Mouse (Mus musculus) testis, adult 2 months (tissue): Measurements from ENCODE around the gene Csnk2a1. TPM values are rescaled to one million over a fixed set of nuclear protein-coding genes. Genes with fewer than 3 reads are reported as not detected.
A peak's percentile ranks its signal among the peaks of the same experiment; 100 is the strongest.

ENCODE experiments used
- H3K27ac ChIP-seq: fragments of 200-500 bp; 2 replicates; pipeline ENCODE4 v1.5.1; 2012; ENCODE audit warnings: low read depth, low read length; ENCODE audit not compliant: control insufficient read depth, insufficient read depth
- H3K27me3 ChIP-seq: fragments of 200-500 bp; 2 replicates; pipeline ENCODE4 v1.6.1; 2012; ENCODE audit warnings: mild to moderate bottlenecking, low read length, moderate library complexity; ENCODE audit not compliant: control insufficient read depth, insufficient read depth
- H3K36me3 ChIP-seq: fragments of 200-500 bp; 2 replicates; pipeline ENCODE4 v1.6.1; 2012; ENCODE audit warnings: mild to moderate bottlenecking, low read length; ENCODE audit not compliant: control insufficient read depth, insufficient read depth
- H3K4me1 ChIP-seq: fragments of 200-500 bp; 2 replicates; pipeline ENCODE4 v1.6.1; 2012; ENCODE audit warnings: low read length; ENCODE audit not compliant: control insufficient read depth, insufficient read depth
- H3K4me3 ChIP-seq: fragments of 200-500 bp; 2 replicates; pipeline ENCODE4 v1.5.1; 2012; ENCODE audit warnings: low read depth, mild to moderate bottlenecking, low read length, moderate library complexity, mixed read lengths; ENCODE audit not compliant: control insufficient read depth
- CTCF ChIP-seq: fragments of 200-500 bp; IDR thresholded peaks from 2 replicates; pipeline ENCODE4 v1.5.1; 2012; ENCODE audit warnings: low read depth, mild to moderate bottlenecking, inconsistent platforms, low read length, moderate library complexity; ENCODE audit not compliant: control insufficient read depth, insufficient read depth, insufficient replicate concordance
- POLR2A ChIP-seq: fragments of 200-500 bp; IDR thresholded peaks from 2 replicates; pipeline ENCODE4 v1.6.1; 2012; ENCODE audit warnings: low read depth, mild to moderate bottlenecking, inconsistent platforms, low read length, moderate library complexity; ENCODE audit not compliant: control insufficient read depth
- polyA plus RNA-seq: library from polyadenylated mRNA; depleted of rRNA; stranded (reverse); fragments of >200 nt; gene quantifications from 2 replicates; pipeline ENCODE4 v1.2.3, GENCODE M21; 2012; rRNA removed

The Csnk2a1 gene
- 7.2 and 10.3 TPM in 2 replicates for polyA plus RNA-seq

GRCm38 (mm10) chr2:152226248-152227050 lies at the start of gene Csnk2a1:
TSS of gene Csnk2a1 (plus strand) at chr2:152226839.
- H3K4me1 ChIP-seq = peaks cover 6% of the 10 kb centered on the region; the same call in 1 of the 2 replicates
- H3K36me3 ChIP-seq = no peaks in the 10 kb centered on the region
- H3K4me3 ChIP-seq = peak within 1 kb of the TSS; percentile 100
- TF ChIP-seq CTCF (no peak), POLR2A (peak; percentile 70)
- H3K27me3 ChIP-seq = no peaks in the 10 kb centered on the region
- H3K27ac ChIP-seq = peak within 1 kb of the TSS; percentile 99

GRCm38 (mm10) chr2:152177162-152177805 lies 49.4 kb upstream of the Csnk2a1 start:
- TF ChIP-seq POLR2A = no peak
- TF ChIP-seq CTCF = no peak
- H3K4me3 ChIP-seq = peak overlapping the region; percentile 15
- peaks cover 7% of the 10 kb centered on the region for H3K4me1 ChIP-seq
- no peaks in the 10 kb centered on the region for H3K36me3 ChIP-seq
- no peak overlapping the region for H3K27ac ChIP-seq
- H3K27me3 ChIP-seq = no peaks in the 10 kb centered on the region

DNA sequence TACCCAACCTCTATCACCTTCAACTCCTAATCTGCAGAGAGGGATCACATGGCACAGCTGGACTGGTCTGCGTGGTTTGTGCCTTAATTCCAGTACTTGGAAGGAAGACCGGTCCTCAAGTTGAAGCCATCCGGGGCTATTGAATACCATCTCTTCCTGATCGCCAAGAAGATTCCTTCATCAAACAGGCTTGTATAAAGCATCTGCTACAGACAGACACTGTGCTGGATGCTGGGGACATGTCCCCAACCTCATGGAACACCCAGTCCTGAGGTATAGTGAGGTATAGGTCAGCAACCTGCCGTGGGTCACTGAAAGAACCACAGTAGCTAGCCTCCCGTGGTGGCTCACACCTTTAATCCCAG lies 48.9 kb upstream of the Csnk2a1 start:
- peaks cover 7% of the 10 kb centered on the region for H3K4me1 ChIP-seq
- H3K36me3 ChIP-seq = no peaks in the 10 kb centered on the region
- TF ChIP-seq POLR2A (no peak), CTCF (no peak)
- H3K27ac ChIP-seq = no peak overlapping the region
- H3K4me3 ChIP-seq = no peak overlapping the region
- H3K27me3 ChIP-seq = no peaks in the 10 kb centered on the region

DNA sequence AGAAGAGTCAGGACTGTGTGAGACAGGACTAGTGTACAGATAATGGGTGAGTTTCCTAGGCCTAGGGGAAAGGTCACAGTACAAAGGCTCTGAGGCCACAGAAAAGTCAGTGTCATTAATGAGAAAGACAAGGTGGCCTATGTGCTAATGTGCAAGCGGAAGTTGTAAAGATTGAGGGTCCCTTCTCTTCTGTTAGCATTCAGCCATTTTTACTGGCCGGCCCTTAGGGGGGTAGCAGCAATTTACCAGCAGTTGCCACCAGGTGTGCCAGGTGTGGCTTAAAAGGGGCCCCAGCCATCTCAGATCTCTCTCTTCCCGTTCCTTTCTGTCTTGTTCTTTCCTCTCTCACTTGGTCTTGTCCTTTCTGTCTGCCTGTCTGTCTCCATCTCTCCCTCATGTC lies 48.3 kb upstream of the Csnk2a1 start:
- Histone ChIP-seq H3K4me1 (peaks cover 7% of the 10 kb centered on the region), H3K4me3 (no peak overlapping the region), H3K27me3 (no peaks in the 10 kb centered on the region), H3K36me3 (no peaks in the 10 kb centered on the region), H3K27ac (no peak overlapping the region)
- TF ChIP-seq POLR2A (no peak), CTCF (no peak)

- H3K27me3 ChIP-seq = no peaks in the 10 kb centered on the region
- TF ChIP-seq POLR2A (no peak), CTCF (no peak)
- peaks cover 7% of the 10 kb centered on the region for H3K4me1 ChIP-seq
- no peak overlapping the region for H3K4me3 ChIP-seq
- no peaks in the 10 kb centered on the region for H3K36me3 ChIP-seq
- H3K27ac ChIP-seq = no peak overlapping the region
These were observed 47.3 kb upstream of the Csnk2a1 start for GRCm38 (mm10) chr2:152179301-152179700.

GRCm38 (mm10) chr2:152180323-152180722 lies 46.3 kb upstream of the Csnk2a1 start:
- H3K4me3 ChIP-seq = no peak overlapping the region

DNA sequence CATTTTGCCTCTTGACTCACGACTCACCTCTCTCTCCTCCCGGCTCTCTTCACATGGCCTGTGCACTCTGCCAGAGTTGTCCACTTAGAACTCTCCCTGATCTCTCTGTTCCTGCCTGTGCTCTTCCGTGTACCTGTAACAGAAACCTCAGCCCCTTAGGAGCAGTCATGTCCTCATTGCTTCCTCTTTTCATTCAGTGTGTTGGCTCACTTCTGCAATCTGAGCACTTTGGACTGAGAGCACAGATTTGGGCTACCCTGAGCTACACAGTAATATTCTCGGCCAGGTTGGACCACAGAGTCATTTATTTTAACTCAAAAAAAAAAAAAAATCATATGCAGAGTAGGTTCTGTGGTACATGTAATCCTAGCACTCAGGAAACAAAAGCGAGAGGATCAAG lies 39.5 kb upstream of the Csnk2a1 start:
- no peak overlapping the region for H3K27ac ChIP-seq
- no peak overlapping the region for H3K4me3 ChIP-seq
- no peaks in the 10 kb centered on the region for H3K36me3 ChIP-seq
- no peaks in the 10 kb centered on the region for H3K4me1 ChIP-seq
- no peaks in the 10 kb centered on the region for H3K27me3 ChIP-seq
- TF ChIP-seq POLR2A = no peak

More at GRCm38 (mm10) chr2:152180323-152180722, 46.3 kb upstream of the Csnk2a1 start:
- H3K27me3 ChIP-seq = no peaks in the 10 kb centered on the region
- peaks cover 7% of the 10 kb centered on the region for H3K4me1 ChIP-seq
- TF ChIP-seq POLR2A (no peak), CTCF (no peak)
- H3K36me3 ChIP-seq = no peaks in the 10 kb centered on the region
- H3K27ac ChIP-seq = no peak overlapping the region

DNA sequence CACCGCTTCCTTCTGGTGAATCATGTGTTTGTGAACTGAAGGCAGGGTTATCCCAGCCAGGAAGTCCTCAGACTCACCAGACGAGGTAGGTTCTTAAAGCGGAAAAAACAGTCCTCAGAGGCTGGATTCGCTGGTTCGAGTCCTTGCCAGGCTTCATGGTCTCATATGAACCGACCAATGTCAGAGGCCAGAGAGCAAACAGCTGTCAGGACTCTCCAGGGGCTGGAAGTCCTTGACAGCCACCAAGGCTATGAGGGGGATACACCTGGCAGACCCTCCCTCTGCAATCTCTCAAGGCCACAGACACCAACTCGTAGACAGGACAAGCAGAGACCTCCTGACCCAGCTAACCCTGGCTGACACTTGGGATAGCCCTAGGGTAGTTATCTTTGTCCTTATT lies 37.4 kb upstream of the Csnk2a1 start:
- TF ChIP-seq CTCF (no peak), POLR2A (no peak)
- no peak overlapping the region for H3K27ac ChIP-seq

More for the DNA sequence above, 37.4 kb upstream of the Csnk2a1 start:
- Histone ChIP-seq H3K4me3 (no peak overlapping the region), H3K27me3 (no peaks in the 10 kb centered on the region), H3K4me1 (no peaks in the 10 kb centered on the region), H3K36me3 (no peaks in the 10 kb centered on the region)
